Mouse (Mus musculus): ENCODE results near the gene Ap1s1.

DNA sequence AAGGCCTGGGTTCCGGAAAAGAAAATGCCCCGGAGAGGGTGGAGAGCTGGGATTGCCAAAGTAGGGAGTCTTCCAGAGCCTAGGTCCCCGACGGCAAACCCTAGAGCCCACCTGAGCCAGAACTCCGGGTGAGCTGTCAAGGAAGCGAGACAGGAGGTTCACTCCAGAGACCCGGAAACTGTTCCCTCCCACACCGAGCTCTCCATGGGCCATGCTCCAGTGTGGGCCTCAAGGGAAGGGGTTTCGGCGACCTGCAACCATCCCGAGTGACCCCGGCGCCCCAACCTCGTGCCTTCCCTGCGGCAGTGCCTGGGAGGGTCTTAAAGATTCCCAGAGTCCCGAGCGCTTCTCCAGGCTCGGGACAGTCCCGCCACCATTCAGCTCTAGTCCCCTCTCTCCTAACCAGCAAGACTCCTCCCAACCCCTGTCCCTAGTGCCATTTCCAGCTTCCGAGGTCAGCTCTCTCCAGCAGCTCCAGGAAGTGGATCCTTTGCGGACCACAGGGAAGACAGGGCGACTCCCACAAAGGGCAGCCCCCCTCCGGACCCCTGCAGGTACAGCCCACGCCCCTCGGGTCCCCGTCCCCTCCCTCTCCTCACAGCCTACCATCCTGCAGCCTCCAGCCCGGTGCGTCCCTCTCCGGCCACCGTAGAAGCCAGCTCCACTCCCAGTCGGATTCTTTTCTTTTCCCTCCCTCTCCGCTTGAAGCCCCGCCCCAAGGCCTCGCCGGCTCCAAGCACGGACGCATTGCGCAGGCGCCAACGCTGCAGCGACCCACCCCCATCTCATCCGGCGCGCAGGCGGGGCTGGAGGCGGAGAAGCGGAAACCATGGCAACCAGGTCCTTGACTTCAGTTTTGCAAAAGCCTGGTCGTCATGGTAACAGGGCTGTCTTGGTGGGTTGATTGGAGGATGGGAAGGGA lies at the start of gene Ap1s1:
- TF ChIP-seq CTCF (IDR thresholded peaks at IDR 0.05; ENCODE audit: extremely low read depth, insufficient read depth, insufficient read length, insufficient replicate concordance) (no peak), POLR2A (IDR thresholded peaks at IDR 0.05; ENCODE audit: low read depth, low read length) (no peak)

Data from spleen, adult 2 months (tissue).